Mouse (Mus musculus): Measurements from ENCODE around the gene 5730455P16Rik. TPM values are rescaled to one million over a fixed set of nuclear protein-coding genes. Genes with fewer than 3 reads are reported as not detected.
"Not testable (repeated sequence)": the region's sequence is repeated elsewhere in the genome, so short reads cannot be mapped to it uniquely, and the experiment has no call there.

The 5730455P16Rik gene
- 10 to 100 TPM; 14.9 to 21.1 TPM for total RNA-seq (2021)
- long read RNA-seq, experiment 1, full-length matches to known transcripts, result 20 of 21 reads
- long read RNA-seq, experiment 1, partial matches to known transcripts, result 0 of 21 reads
- long read RNA-seq, experiment 1, other reads (novel, unspliced or antisense), result 1 of 21 reads
- long read RNA-seq, experiment 2, full-length matches to known transcripts, result 7 of 11 reads
- long read RNA-seq, experiment 2, partial matches to known transcripts, result 0 of 11 reads
- long read RNA-seq, experiment 2, other reads (novel, unspliced or antisense), result 4 of 11 reads

GRCm38 (mm10) chr11:80377712-80378451 is at the start of gene 5730455P16Rik:
Gene 5730455P16Rik (minus strand): TSS chr11:80378034.
- DNase-seq, result peak; percentile 91

- DNase-seq, result not testable (repeated sequence)
These were observed 48.4 kb upstream of the 5730455P16Rik start for GRCm38 (mm10) chr11:80426029-80426813.

GRCm38 (mm10) chr11:80425247-80425778 is 47.5 kb upstream of the 5730455P16Rik start:
- no peak for DNase-seq

GRCm38 (mm10) chr11:80424691-80425090 is 46.9 kb upstream of the 5730455P16Rik start:
- DNase-seq, result no peak

GRCm38 (mm10) chr11:80421421-80422047 is 43.7 kb upstream of the 5730455P16Rik start:
- DNase-seq, result no peak

- DNase-seq, result no peak
These were observed 42.6 kb upstream of the 5730455P16Rik start for GRCm38 (mm10) chr11:80420202-80420984.

GRCm38 (mm10) chr11:80419743-80420142 is 41.9 kb upstream of the 5730455P16Rik start:
- no peak for DNase-seq

GRCm38 (mm10) chr11:80417085-80417484 is 39.3 kb upstream of the 5730455P16Rik start:
- no peak for DNase-seq

- no peak for DNase-seq
These were observed 32.5 kb upstream of the 5730455P16Rik start for GRCm38 (mm10) chr11:80410377-80410776.

- DNase-seq, result not testable (repeated sequence)
These were observed 30.0 kb upstream of the 5730455P16Rik start for GRCm38 (mm10) chr11:80407878-80408277.

- no peak for DNase-seq
These were observed 18.8 kb upstream of the 5730455P16Rik start for GRCm38 (mm10) chr11:80396617-80397016.

GRCm38 (mm10) chr11:80395930-80396329 is 18.1 kb upstream of the 5730455P16Rik start:
- DNase-seq, result no peak

- no peak for DNase-seq
These were observed 13.7 kb upstream of the 5730455P16Rik start for GRCm38 (mm10) chr11:80391407-80392120.

- no peak for DNase-seq
These were observed 12.1 kb upstream of the 5730455P16Rik start for GRCm38 (mm10) chr11:80389885-80390284.

GRCm38 (mm10) chr11:80386790-80387189 is 9.0 kb upstream of the 5730455P16Rik start:
- DNase-seq, result no peak

GRCm38 (mm10) chr11:80385055-80385454 is 7.2 kb upstream of the 5730455P16Rik start:
- no peak for DNase-seq

GRCm38 (mm10) chr11:80384461-80384860 is 6.6 kb upstream of the 5730455P16Rik start:
- DNase-seq, result no peak

GRCm38 (mm10) chr11:80383626-80384046 is 5.8 kb upstream of the 5730455P16Rik start:
- DNase-seq, result peak; percentile 60

- DNase-seq, result peak; percentile 99
These were observed 5.3 kb upstream of the 5730455P16Rik start, which contains the start of gene Zfp207 for GRCm38 (mm10) chr11:80383019-80383625. Gene Zfp207 (plus strand): TSS chr11:80383279.

- peak; percentile 52 for DNase-seq
These were observed 4.8 kb upstream of the 5730455P16Rik start for GRCm38 (mm10) chr11:80382626-80383018.

Data from adrenal gland, postnatal 10 days (tissue).